Mouse (Mus musculus): ENCODE results near the gene Wwox.

DNA sequence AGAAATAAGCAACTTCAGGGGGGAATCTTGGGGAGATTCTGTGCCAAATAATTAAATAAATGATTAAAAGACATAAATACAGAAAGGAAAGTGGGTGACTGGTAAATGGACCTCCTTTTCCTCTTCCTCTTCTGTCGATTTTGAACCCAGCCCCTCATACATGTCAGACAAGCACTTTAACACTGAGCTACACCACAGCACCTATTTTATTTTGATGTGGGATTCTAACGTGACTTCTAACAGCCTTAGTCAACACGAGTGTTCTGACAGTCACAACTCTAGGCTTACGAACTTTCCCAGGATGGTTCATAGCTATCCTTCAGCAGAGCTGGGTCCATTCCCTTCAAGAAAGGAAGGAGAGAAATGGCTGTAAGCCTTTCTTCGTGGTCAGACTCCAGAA lies 435.7 kb downstream of the Wwox start:
- TF ChIP-seq TAL1 (IDR thresholded peaks at IDR 0.05; ENCODE audit: low read length) (no peak), UBTF (IDR thresholded peaks at IDR 0.05; ENCODE audit: borderline replicate concordance, insufficient read depth, low read depth, low read length) (no peak), POLR2A (IDR thresholded peaks at IDR 0.05; ENCODE audit: control insufficient read depth in 1 of 2, insufficient read depth in 1 of 2, low read depth in 1 of 2, low read length in 2 of 2, poor library complexity in 1 of 2) (no peak), CTCF (IDR thresholded peaks at IDR 0.05 in 2 of 3, conservative IDR thresholded peaks at IDR 0.05 in 1 of 3; ENCODE audit: control insufficient read depth in 1 of 3, insufficient read depth in 1 of 3, low read depth in 2 of 3, low read length in 3 of 3, poor library complexity in 1 of 3, severe bottlenecking in 1 of 3) (no peak), E2F4 (IDR thresholded peaks at IDR 0.05; ENCODE audit: borderline replicate concordance, low read depth, low read length) (no peak), MXI1 (IDR thresholded peaks at IDR 0.05; ENCODE audit: low read depth, low read length) (no peak), USF1 (IDR thresholded peaks at IDR 0.05; ENCODE audit: low read depth, low read length) (no peak), RAD21 (IDR thresholded peaks at IDR 0.05; ENCODE audit: low read depth, low read length) (no peak), SMC3 (IDR thresholded peaks at IDR 0.05; ENCODE audit: low read depth, low read length) (no peak), USF2 (IDR thresholded peaks at IDR 0.05; ENCODE audit: borderline replicate concordance in 1 of 2, insufficient read depth in 1 of 2, low read depth in 1 of 2, low read length in 2 of 2) (no peak), MAFK (IDR thresholded peaks at IDR 0.05; ENCODE audit: borderline replicate concordance, low read depth, low read length) (no peak), EP300 (IDR thresholded peaks at IDR 0.05; ENCODE audit: low read depth in 1 of 2, low read length in 2 of 2) (no peak)
